Mouse (Mus musculus): ENCODE results near the gene Tacc2.

- peak; percentile 90 for TF ChIP-seq CTCF (IDR thresholded peaks at IDR 0.05; ENCODE audit: borderline replicate concordance, insufficient read depth, low read depth, low read length)
- TF ChIP-seq POLR2A (IDR thresholded peaks at IDR 0.05; ENCODE audit: borderline replicate concordance, insufficient read depth, low read length) = no peak
Measured at GRCm38 (mm10) chr7:130770707-130771106, 193.5 kb downstream of the Tacc2 start.
